Mouse (Mus musculus): ENCODE data around the gene Ankrd12. TPM values are rescaled to one million over a fixed set of nuclear protein-coding genes. Genes with fewer than 3 reads are reported as not detected.

Gene Ankrd12
- polyA plus RNA-seq, 1 experiment: 9.3 TPM

DNA sequence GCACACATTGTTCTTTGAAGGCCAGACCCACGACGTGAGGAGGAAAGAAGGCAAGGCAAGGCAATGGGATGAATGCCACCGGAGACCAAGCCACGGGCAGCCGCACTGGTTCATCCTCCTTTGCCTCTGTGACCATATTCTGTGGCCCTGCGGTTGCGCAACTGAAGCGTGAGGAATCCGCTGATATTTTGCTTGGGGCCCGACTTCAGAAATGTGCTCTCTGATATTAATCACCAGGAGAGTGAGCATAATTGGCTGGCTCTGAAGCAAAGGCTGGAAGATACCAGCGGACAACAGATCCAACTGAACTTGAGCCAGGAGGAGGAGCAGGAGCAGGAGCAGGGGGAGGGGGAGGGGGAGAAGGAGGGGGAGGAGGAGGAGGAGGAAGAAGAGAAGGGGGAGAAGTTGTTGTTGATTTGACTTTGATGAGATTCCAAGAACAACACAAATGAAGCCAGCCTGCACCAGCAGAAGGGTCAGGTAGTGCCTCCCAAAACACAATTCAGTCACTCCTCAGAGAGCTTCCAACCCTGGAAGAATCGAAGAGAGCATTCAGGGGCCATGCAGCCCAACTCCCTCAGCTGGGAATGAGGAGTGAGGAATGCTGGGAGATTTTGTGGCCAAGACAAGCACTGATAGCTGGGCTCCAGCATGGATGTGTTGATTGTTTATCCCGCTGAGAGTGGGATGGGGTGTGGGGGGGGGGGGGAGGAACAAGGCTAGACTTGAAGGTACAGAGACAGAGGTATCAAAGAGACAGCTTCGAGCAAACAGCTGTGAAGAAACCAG, 119.7 kb downstream of the Ankrd12 start:
- TF ChIP-seq GATA1 (IDR thresholded peaks at IDR 0.05; ENCODE audit: low read length): no peak

DNA sequence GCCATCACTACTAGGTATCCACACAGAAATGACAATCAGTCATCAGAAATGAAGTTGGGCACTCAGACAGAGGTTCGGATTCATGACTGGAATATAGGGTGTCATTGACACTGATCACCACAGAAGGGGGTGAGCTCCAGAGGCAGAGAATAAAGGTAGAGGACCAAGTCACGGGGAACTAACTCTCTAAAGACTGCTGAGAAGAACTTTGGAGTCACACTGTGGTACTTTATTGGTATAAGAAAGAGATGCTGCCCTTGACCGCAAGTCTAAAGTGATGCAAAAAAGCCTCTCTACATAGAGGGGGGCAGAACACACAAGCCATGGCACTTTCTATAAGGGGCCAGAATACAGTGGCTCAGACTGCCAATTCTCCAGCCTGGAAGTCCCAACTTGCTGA, 120.7 kb downstream of the Ankrd12 start:
- no peak for TF ChIP-seq GATA1 (IDR thresholded peaks at IDR 0.05; ENCODE audit: low read length)

DNA sequence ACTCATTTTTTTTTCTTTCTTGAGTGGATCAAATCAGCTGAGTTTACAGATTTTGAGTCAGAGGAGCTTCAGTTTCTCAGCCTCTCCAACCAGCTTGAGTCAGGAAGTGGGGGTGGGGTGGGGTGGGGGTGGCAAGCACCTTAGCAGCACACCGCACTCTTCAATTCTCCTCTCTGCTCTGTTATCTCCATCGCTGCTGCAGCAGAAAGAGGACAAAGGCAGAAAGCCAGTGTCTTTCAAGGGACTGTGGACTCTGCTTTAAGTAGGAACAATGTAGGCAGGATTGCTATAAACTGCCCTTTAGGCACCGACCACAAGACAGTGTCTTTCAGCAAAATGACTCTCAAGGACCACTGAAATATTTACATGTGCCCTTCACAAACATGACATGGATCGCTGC, 122.9 kb downstream of the Ankrd12 start:
- TF ChIP-seq GATA1 (IDR thresholded peaks at IDR 0.05; ENCODE audit: low read length): no peak

DNA sequence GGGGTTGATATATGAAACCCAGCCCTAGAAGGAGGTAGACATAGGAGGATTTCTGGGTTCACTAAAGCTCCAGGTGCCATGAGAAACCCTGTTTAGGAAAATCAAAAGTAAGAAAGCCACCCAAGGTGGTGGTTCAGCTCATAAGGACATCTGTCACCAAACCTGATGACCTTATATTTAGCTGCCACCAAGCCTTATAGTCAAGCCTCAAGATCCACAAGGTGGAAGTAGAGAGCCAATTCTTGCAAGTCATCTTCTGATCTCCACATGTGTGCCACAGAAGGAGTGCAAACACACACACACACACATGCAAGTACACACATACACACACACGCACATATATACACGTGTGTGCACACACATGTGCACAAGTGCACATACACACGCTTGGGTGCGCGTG, 124.8 kb downstream of the Ankrd12 start:
- no peak for TF ChIP-seq GATA1 (IDR thresholded peaks at IDR 0.05; ENCODE audit: low read length)

DNA sequence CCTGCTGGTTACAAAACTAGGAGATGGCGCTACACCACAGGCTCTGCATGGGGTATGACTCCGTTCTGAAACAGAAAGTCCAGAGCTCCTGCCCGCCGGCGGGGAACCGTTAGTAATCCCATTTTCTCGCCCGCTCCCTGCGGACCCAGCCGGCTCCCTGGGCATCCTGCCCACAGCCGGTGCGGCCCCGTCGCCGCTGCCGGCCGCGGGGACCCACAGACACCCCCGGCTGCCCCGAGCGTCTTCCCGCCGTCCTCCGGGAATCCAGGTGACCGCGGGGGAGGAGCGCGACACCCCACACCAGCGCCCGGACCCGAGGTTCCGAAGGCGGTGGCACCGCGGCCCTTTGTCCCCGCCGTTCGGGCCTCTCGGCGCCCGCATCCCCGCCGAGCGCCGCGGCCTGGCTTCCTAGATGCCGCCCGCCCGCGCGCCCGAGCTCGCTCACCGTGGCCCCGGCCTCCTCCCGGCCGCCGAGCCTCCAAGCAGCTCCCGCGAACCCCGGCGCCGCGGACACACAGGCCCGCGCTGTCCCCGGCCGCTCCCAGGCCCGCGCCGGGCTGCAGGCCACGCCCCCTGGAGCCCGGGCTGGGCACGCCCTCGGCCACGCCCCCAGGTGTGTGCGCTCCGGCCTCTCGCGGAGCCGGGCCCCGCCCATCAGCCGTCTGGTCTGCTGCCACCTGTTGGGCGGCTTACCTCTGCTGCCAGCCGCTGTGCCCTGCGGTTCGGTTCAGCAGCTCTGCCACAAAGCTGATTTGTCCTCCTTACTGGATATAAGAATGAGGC, 126.1 kb downstream of the Ankrd12 start, which contains the start of gene Twsg1:
Gene Twsg1 (minus strand): TSS at position 605 of the 783 bp plus-strand sequence.
- TF ChIP-seq GATA1 (IDR thresholded peaks at IDR 0.05; ENCODE audit: low read length): no peak

DNA sequence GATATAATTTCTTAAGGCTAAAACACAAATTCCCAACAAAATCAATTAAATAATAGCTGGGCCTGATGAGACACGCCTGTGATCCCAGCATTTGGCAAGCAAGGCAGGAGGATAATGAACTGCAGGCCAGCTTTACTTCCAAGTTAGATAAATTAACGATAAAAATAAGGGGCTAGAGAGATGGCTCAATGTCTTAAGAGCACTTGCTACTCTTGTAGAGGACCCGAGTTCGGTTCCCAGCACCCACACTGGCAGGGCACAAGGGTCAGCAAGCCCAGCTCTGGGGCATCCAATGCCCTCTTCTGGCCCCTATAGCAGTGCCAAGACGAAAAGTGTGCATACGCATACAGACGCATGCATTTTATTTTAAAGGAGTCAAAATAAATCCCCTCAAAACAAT, 126.7 kb downstream of the Ankrd12 start:
- TF ChIP-seq GATA1 (IDR thresholded peaks at IDR 0.05; ENCODE audit: low read length): no peak

DNA sequence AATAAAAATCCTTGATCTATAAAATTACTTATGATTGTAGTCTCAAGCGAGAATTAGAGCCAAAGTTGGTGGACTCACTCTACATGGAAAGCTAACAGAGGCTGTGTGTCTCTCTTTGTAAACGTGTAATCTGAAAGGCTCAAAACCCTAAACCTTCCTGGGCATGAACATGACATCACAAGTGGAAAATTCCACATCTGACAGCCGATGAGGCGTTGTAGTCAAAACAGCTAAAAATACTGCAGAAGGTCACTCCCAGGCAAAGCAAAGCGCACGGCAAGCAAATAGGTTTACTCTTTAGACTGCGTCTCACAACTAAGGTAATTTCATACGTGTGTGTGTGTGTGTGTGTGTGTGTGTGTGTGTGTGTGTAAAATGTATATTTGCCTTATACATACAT, 129.6 kb downstream of the Ankrd12 start:
- TF ChIP-seq GATA1 (IDR thresholded peaks at IDR 0.05; ENCODE audit: low read length): no peak

DNA sequence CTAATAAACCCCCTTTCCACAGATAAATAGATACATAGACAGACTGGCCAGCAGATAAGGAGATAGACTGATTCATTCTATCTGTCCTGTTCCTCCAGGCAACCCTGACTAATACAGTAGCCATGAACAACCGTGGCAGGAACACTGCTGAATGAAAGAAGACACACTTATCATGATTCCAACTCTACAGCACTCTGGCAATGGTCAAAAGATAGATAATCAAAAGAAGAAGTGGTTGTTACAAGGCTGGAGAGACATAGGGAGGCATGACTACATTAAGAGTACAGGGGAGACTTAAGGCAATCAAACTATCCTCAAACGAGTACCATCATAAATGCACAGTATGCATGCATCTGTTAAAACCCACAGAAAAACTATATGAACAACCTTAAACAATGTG, 131.5 kb downstream of the Ankrd12 start:
- TF ChIP-seq GATA1 (IDR thresholded peaks at IDR 0.05; ENCODE audit: low read length): peak; percentile 50

DNA sequence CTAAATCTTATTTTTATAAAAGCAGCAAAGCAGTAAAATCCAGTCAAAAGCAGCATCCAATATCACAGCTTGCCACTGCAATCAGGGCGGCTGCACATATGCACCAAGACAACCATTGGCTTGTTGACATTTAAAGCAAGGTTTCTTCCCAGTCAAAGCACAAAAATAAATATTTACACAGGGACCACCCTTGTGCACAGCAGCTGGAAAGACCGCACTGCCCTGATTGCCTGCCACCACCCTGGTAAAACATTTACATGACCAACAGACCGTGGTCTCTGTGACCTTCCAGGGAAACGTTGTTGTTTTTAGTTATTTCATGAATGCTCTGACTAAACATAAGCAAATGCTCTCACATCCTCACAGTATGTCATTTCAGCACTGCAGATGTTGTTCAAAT, 134.5 kb downstream of the Ankrd12 start:
- TF ChIP-seq GATA1 (IDR thresholded peaks at IDR 0.05; ENCODE audit: low read length): no peak

DNA sequence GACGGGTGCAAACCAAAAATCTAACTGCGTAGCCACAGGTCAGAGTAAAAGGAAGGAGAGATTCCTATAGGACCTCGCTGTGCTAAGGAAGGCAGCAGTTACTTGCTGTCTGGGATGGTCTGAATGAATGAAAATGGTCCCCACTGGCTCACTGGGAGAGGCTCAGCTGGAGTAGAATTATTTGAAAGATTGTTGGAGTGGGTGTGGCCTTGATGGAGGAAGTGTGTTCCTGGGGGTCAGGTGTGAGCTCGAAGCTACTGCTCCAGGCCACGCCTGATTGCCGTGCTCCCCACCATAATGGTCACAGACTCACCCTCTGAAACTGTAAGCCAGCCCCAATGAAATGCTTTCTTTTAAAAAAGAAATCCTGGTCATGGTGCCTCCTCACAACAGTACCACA, 135.6 kb downstream of the Ankrd12 start:
- no peak for TF ChIP-seq GATA1 (IDR thresholded peaks at IDR 0.05; ENCODE audit: low read length)

DNA sequence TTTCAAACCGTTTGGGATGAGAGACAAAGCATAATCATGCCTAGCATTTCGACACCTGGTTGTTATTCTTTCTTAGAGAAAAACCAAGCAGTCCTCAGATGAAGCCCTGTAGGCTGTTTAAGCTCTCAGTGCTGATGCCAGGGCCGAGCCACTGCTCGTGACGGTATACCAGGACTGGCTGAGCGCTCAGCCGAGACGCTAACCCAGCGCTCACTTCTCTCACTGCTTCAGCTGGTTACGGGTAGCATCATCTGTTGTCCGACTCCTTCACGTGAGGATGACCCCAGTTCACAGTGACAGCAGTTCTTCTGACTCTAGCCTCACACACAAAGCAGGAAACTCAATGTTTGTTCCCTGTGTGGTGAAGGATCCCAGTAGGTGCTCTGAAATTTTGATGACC, 136.7 kb downstream of the Ankrd12 start:
- TF ChIP-seq GATA1 (IDR thresholded peaks at IDR 0.05; ENCODE audit: low read length): no peak

DNA sequence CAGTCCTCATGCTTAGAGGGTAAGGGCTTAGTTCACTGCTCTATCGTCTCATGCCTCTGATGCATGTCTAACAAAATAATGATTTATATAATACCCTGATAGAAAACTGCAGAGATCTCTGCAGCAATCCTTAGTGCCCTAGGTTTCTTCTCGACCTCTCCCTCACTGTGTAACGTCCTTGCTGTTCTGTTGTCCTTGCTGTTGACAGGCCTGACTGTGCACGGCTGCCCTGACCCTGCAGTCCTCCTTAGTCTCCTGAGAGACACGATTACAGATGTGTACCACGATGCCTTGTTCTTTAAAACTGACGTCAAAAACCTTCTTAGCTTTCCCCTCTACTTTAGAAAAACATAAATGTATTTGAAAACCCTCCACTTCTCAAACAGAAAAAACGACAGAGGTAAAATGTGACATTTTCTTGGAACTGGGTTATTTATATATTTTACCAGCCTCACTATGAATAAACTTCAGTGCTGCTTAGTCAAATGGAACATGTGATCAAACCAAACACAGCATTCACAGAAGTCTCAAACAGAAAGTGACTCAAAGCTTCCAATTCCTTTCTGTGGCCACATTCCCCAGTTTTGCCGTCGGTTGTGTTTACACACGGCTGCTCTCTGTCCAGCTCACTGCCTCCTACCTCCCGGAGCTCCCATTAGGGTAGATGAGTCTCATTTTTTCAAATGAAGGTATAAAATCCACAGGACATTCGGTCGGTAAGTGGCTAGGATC, 137.3 kb downstream of the Ankrd12 start:
- no peak for TF ChIP-seq GATA1 (IDR thresholded peaks at IDR 0.05; ENCODE audit: low read length)

DNA sequence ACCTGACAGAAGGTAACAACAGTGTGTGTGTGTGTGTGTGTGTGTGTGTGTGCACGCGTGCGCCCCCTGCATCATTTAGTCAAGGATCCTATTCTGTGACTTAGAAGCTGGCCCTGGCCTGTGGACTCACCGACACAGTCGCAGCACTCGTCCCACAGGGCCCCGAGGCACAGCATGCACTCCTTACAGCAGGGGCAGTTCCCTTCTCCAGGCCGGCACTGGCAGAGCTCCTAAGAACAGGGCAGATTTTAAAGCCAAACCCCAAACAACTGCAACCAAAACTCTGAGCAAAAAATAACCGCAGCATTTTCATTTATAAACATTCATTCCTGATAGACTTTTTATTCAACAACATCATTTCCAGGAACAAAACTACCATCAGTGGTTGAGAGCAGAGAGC, 139.2 kb downstream of the Ankrd12 start:
- no peak for TF ChIP-seq GATA1 (IDR thresholded peaks at IDR 0.05; ENCODE audit: low read length)

DNA sequence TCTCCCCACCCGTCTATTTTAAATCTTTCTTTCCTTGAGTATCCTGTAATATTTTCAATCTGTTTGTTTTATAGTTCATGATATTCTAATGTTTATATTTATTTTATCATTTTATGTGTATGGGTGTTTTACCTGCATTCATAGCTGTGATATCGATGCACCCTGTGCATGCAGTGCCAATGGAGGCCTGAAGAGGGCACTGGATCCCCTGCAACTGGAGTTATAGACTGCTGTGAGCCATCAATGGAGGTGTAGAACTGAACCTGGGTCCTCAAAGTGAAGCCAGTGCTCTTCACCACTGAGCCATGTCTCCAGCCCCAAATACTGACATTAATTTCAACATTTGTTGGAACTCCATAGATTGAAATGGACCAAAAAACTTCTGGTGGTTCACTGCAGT, 143.1 kb downstream of the Ankrd12 start:
- TF ChIP-seq GATA1 (IDR thresholded peaks at IDR 0.05; ENCODE audit: low read length): no peak

DNA sequence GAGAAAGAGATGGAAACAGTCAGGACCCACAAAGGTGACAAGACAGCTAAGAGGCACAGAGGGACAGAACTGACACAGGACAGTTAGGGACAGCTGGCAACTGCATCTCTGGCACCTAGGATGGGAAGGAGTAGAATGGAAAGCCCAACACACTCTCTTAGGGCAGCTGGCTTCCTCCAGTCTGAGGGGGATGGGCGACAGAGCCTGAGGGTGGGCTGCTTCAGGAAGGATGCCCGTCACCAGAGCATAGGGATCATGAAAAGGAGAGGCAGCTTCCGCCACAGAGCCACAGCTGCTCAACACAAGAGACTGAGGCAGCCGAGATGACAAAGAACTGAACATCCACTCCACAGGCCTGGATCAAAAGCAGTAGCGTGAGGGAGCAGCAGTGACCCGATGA, 145.4 kb downstream of the Ankrd12 start:
- TF ChIP-seq GATA1 (IDR thresholded peaks at IDR 0.05; ENCODE audit: low read length): no peak

DNA sequence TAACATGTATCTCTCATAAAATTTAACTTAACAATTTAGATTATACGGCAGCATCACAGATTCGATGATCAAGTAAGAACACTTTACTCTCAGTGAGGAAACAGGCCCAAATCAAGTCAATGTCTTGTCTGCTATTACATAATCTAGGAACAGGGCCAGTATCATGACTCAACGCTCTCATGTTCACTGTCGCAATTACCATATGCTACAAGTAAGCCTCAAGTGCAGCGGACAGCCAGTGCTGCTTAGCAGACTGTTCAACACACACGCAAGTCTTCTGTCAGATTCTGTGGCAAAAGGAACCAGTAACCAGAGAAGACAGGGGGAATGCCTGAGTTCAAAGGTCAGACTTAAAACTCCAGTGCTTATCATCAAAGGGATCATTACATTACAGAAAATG, 145.9 kb downstream of the Ankrd12 start:
- no peak for TF ChIP-seq GATA1 (IDR thresholded peaks at IDR 0.05; ENCODE audit: low read length)
